Mouse (Mus musculus): Measurements from ENCODE around the gene Rin1.

GRCm38 (mm10) chr19:5052166-5052822 lies 2.0 kb downstream of the Rin1 start:
- TF ChIP-seq CTCF (IDR thresholded peaks at IDR 0.05; ENCODE audit: low read depth, low read length) (no peak), POLR2A (IDR thresholded peaks at IDR 0.05; ENCODE audit: extremely low read depth, insufficient read depth, low read length) (no peak)
